Mouse (Mus musculus) left cerebral cortex, postnatal 10 days (tissue): ENCODE results near the gene Gm49450. TPM values are rescaled to one million over a fixed set of nuclear protein-coding genes. Genes with fewer than 3 reads are reported as not detected.
"Not testable (repeated sequence)": the region's sequence is repeated elsewhere in the genome, so short reads cannot be mapped to it uniquely, and the experiment has no call there.

Experiments
- DNase-seq, 2 experiments: peaks; one replicate each; pipeline ENCODE4 v3.0.0; 2021 to 2022; ENCODE audit warnings: low spot score in 2 of 2, mixed read lengths in 1 of 2; ENCODE audit errors: extremely low spot score in 1 of 2
- intact Hi-C: fragments of 180-260 bp; cut with DNase I; formaldehyde crosslinking; loops from one replicate; pipeline ENCODE4 v1.15.1; 2025
- total RNA-seq, 2 experiments: library from RNA; stranded (reverse); gene quantifications; 2 replicates each; pipeline ENCODE4 v1.2.3; 2021

Gm49450 gene
- total RNA-seq, 2 experiments from 2014 or later = not detected

DNA sequence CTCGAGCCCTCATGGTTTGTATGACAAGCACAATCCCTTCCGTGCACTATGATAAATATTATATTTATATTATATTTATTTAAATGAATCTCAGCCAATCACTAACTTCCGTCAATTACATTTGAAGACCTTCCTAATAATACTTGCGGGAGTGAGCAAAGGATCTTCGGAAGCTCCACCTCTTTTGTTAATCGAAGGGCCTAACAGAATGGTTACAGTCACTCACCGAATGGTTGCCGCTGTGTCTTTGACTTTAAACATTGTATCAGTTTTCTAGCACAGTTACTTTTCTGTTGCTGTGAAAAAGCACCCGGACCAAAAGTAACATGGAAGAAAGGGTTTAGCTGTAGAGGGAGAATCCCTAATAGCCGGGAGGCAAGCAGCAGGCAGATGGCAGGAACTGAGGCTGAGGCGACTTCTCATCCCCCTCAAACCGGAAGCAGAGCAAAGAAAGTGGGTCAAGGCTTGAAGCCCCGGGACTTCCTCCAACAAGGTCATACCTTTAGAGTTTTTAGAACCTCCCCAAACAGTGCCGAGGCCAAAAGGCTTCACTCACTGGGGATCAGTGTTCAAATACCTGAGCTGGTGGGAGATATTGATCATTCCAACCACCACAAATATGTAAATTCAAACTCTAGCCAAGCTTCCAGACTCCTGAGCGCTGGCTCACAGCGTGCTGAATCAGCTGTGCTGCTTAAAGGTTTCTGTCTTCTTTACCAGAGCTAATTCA, 16.2 kb upstream of the Gm49450 start:
- DNase-seq = no peak
- intact Hi-C loops = loop anchor here (2.0 kb wide), 1 partner anchor 15 kb away; no protein-coding TSS in a partner anchor

DNA sequence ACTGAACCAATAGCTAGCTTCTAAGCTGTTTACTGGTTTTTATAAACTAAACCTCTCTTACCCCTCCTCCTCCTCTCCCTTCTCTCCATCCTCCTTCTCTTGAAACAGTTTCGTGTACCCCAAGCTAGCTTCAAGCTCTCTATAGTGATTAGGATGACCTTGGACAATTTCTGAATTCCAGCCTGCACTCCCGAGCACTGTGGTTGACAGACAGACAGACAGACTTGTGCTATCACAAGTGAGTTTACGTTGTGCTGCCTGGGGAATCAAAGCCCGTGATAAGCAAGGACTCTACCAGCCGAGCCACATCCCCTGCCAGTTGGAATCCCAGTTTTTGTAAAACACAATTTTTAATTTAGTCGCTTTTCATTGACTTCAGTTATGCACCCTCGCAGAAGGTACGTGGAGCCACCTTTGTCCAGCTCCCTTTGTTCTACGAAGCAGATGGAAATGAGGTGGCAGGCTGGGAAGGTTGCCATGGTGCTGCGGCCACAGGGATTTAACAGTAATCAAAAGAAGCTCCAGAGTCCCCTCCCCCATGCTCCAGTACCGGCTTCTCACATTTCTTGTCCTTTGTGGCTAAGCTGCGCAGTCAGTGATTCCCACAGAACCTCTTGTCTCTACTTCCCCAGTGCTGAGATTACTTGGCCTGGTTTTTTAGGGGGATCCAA, 15.5 kb upstream of the Gm49450 start:
- DNase-seq = peak; percentile 81 to 86
- intact Hi-C loops = no loop called here

DNA sequence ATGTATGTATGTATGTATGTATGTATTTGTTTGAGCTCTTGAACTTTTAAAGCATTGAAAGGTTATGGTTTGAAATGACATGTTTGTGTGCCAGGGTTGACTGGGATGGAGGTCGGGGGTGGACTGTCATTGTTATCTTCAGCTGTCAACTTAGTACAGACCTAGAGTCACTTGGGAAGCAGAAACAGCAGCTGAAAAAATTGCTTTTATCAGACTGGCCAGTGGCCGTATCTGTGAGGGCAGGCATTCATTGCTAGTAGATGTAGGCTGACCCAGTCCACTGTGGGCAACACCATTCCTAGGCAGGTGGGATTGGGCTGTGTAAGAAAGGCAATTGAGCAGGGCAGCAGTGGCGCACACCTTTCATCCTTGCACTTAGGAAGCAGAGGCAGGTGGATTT, 6.2 kb upstream of the Gm49450 start:
- no peak for DNase-seq
- intact Hi-C loops = no loop called here

DNA sequence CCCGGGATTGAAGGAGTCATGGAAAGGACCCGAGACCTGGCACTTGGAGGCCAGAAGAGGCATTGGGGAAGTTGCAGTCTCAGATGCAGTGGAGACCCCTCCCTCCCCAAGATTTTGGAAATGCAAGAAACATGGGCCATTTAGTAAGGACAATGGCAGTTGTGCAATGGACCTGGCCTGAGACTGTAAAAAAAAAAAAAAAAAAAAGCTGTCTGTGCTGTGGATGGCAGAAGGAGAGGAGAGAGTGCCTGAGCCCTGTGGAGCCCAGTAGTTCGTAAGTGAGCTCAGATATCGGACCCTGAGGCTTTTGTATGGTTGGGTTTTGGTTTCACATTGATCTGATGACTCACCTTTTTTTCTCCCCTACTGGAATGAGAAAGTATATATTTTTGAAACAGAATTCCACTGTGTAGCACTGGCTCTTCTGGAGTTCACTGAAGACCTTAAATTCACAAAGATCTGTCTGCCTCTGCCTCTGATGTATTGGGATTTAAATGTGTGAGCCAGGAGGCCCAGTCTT, 5.6 kb upstream of the Gm49450 start:
- no peak for DNase-seq
- intact Hi-C loops = no loop called here

DNA sequence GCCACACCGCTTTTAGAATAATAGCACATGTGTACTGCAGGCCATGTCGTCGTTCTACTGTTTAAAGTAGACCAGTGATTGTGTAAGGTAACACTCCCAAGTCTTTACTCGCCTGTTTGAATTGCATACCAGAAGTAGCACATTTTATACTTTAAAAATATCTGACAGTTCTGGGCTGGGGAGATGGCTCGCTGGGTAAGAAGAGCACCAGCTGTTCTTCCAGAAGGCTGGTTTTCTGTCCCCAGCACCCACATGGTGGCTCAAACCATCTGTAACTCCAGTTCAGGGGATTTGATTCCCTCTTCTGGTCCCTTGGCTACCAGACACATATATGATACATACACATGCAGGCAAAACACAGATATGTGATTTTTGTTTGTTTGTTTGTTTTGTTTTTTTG, 4.1 kb upstream of the Gm49450 start:
- DNase-seq = no peak
- intact Hi-C loops = no loop called here

DNA sequence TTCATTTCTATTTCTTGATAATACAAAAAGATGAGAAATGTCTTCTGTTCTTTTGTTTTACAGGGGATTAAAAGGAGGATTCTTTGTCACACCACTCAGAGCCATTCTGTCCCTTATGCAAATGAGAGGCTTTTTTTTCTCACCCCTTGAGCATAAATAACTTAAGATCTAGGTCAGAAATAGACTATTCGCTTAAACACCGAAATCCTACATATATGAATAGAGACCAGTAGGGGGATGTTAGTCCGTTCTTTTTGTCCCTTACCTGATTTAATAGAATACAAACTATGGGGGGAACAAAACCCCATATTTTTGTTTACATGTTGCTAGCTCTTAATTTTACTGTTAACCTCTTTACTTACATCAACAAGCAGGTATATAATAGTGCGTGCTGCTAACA, 2.6 kb upstream of the Gm49450 start:
- intact Hi-C loops = loop anchor here (2.0 kb wide), 1 partner anchor 15 kb away; no protein-coding TSS in a partner anchor
- DNase-seq = no peak

DNA sequence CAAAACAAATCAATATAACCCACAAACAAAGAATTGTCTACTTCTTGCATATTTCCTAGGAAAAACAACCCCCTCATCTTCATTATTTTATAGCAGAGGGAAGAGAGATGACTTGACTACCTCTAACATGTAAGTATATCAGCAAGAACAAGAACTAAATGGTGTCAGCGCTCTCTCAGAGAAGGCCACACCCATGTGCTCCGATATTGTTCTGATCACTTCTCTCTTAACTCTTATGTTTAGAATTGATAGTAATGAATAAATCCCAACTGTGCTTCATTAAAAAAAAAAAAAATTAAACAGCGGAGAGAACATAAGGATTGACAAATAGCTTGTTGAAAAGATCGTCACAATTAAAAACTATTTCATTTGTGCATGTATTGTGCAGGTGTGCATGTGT, 2.0 kb upstream of the Gm49450 start:
- intact Hi-C loops = loop anchor here (2.0 kb wide), 1 partner anchor 15 kb away; no protein-coding TSS in a partner anchor
- no peak for DNase-seq

DNA sequence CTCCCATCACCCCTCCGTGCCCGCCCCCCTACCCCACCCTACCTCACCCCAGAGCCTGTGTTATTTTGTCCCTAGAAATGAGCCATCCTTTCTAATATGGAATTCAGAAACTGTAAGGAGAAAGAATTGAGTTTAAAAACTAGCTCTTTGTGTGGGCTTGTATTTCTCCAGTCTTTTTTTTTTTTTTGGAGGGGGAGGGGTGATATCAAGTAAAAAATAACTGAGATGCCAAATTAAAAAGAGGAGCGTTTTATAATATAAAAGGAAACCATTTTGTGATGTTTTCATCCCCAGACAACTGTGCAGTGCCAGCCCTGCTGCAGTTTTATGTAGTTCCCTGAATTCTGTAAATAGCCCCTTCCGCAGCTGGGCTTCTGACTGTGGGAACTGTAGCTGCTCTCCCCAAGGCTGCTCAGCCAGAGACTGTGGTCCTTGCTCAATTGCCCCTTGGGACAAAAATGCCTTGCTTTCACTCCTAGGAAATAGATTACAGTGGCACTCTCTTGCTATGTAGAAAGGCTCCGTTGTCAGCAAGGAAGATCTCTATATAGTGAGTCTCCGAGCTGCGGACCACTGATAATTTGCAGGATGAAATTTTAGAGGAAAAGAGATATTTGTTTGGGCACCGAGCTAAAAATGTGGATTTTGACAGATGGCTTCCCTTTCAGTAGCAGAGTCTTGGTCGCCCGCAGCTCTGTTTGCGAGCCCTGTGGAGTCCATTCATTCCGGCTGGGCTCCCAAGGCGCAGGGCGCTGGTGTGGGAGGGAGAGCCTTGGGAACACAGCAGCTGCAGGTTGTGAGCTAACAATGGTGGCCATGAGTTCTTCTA, 1.3 kb upstream of the Gm49450 start:
- peak; percentile 65 to 71 for DNase-seq
- intact Hi-C loops = loop anchor here (2.0 kb wide), 1 partner anchor 16 kb away; no protein-coding TSS in a partner anchor

DNA sequence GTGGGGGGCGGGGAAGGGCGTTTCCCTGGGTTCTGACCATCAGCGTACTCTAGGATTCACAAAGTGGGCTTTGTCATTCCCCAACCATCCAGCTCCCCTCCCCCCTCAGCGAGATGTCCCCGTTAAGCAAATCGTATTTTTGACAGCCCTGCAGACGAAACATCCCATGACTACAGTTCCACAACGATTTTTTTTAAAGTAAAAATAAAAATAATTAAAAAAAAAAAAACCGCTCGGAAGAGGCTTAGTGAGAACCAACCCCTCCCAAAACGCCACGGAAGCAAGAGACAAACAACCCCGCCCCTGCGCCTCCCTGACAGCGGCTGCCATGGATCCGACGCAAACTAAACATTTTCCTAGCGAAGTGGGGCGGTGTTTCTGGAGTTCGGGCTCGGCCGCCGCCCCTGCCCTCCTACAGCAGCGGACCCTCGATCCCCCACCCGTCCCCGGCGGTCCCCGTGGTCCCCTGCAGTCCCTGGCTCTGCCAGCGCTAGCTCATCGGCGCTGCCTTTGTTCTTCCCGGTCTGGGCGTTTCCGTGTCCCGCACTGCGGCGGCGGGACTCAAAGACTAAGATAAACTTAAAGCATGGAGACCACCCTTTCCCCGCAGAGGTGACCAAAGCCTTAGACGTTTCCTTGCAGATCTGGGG, 475 bp downstream of the Gm49450 start:
- intact Hi-C loops = loop anchor here (1.0 to 2.0 kb wide), 3 partner anchors 18 to 39 kb away; partner anchors contain the start of gene Tuba1b
- peak in 1 of 2 experiments; percentile 86 for DNase-seq

DNA sequence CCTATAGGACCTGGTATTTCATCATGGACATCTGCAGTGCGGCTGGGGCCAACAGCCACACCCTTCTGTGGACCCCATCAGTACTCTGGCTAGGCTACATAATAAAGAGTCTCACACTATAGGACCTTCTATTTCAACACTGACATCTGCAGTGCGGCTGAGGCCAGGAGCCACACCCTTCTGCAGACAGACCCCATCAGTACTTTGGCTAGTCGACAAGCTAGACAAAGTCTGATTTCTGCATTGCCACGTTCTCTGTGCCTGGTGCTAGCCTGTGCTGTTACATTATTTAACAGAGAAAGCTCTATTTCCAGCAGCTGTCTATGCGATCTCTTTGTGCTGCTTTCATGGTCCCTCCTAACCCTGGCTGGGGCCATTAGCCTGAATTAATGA, 1.3 kb downstream of the Gm49450 start:
- no peak for DNase-seq

DNA sequence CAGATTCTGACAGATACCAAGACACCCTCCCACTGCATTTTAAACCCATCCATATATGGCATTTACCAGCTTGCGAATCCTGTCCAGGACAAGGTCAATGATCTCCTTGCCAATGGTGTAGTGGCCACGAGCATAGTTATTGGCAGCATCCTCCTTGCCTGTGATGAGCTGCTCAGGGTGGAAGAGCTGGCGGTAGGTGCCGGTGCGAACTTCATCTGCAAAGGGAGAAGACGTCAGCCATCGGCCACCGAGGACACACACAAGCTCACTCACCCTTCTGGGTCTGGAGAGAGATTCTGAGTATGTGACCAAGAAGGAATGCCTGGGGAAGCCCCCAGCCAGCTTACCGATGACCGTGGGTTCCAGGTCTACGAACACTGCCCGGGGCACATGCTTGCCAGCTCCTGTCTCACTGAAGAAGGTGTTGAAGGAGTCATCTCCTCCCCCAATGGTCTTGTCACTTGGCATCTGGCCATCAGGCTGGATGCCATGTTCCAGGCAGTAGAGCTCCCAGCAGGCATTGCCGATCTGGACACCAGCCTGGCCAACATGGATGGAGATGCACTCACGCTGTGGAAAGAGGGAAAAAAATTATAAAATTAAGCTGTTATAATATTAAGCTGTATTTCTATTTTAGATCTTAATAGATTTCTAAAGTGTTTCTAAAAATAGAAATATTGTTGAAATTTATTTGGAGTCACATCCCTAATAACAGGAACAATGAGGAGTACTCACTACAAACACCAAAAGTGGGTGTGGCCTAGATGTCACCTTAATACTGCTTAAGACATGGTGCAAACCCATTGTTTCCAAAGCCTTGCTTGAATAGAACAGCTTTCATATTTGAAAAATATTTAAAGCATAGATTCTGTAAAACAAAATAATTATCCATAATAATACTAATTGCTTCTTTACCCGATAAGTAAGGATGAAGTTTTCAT, 2.0 kb downstream of the Gm49450 start:
- intact Hi-C loops = loop anchor here (2.0 kb wide), 2 partner anchors 17 to 33 kb away; partner anchors contain the start of gene Tuba1b
- DNase-seq = not testable (repeated sequence)

More for the DNA sequence above, 1.3 kb downstream of the Gm49450 start:
- intact Hi-C loops = loop anchor here (2.0 kb wide), 2 partner anchors 17 to 33 kb away; partner anchors contain the start of gene Tuba1b

DNA sequence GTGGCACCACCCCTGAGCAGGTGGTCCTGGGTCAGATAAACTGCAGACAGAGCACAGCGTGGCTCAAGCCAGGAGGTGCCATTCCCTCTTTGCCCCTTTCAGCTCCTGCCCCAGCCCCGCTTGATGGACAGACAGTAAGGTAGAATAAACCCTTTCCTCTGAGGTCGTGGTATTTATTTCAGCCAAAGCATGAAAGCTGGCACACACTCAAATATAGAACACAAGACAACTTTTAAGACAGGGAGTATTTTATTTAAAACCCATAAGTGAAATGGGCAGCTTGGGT, 3.8 kb downstream of the Gm49450 start:
- intact Hi-C loops = no loop called here
- no peak for DNase-seq

DNA sequence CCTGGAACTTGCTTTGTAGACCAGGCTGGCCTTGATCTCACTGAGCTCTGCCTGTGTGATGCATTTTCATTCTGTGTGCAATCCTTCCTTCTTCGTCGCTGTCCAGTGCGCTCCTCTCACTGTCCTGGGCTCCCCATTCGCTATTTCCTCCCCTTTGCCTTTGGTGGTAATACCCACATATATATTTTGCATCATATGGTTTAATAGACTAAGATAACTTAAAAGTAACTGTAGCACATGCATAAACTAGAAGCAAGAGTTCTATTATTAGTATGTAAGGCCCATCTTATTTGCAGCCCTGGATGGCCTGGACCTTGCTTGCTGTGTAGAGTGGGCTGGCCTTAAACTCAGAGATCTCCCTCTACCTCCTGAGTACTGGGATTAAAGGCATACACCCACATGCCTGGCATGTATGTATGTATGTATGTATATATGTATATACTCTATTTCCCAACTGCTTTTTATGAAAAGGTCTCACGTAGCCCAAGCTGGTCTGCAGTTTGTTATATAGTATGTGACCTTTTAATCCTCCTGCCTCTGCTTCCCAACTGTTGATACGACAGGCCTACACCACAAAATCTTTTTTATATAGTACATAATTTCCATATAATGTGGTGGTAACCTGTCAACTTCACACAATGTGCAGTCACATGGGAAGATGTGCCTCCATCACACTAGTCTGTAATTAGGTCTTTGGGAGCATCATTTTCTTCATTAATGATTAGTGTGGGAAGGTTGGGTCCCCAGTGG, 4.3 kb downstream of the Gm49450 start:
- intact Hi-C loops = no loop called here

DNA sequence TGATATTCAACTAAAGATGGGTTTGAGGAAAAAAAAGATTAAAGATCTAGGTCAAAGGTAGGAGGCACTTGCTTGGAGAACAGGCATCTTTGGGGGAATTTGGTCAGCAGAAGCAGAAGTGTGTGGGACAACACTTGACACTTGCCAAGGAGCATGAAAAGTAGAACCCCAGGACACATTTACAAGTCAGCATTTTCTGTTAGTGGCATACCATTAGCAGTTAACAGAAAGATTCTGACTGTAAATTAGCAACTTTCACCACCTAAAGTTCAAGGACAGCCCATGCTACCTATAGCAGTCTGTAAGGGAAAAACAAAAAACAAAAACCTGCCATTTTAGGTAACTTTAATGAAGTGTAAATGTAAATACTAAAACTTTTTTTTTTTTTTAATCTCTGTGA, 5.0 kb downstream of the Gm49450 start:
- DNase-seq = no peak
- intact Hi-C loops = no loop called here

More for the DNA sequence above, 4.3 kb downstream of the Gm49450 start:
- DNase-seq = no peak

DNA sequence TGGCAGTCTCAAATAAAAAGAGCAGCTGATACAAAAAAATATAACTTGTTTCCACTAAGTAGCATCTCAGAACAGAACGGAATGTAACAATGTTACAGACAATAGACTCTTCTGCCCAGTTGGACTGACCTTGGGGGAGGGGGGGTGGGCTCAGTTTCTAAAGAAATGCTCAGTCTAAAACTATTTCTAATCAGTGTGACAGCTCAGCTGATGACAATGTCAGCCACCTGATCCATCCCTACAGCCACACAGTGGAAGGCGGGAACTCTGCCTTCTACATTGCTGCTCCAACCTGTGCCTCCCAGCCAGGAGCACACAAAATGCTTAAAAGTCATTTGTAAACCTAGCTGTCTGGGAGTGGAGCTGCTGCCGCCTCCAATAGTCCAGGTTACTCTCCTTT, 5.5 kb downstream of the Gm49450 start:
- no peak for DNase-seq
- intact Hi-C loops = no loop called here

DNA sequence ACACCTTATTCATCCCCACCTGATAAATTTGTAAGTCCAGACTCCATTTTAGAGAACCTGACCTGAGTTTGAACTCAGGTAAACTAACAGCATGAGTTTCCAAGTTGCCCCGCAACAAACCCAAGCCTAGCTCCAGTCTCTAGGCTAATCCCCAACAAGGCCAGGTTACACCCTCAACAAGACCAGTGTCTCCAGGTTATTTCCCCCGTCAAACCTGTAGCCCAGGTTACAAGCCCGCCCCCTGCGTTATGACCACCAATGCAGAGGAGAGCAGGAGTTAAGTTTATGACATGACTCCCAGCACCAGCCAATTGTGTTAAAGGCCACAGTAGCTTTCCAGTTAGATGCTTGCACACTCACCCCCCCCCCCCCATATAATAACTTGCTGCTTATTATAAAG, 10.2 kb downstream of the Gm49450 start:
- DNase-seq = no peak
- intact Hi-C loops = no loop called here

DNA sequence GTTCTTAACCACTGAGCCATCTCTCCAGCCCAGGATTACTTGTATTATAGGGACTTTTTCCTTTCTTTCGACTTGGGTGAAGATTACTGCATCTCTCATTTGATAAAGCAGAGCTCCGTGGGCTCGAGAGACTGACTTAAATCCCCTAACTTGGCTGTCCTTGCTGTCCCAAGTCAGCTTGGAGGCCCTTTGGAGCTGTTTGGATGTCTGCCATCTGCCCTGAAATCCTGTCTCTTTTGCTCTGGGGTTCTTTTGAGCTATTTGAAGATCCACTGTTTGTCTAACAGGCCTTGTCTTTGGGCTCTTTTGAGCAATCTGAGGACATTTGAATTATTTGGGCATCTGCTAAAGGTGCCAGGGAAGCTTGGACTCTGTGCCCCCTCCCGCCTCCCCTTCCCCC, 11.3 kb downstream of the Gm49450 start:
- intact Hi-C loops = no loop called here
- no peak for DNase-seq
